Mouse (Mus musculus) CH12.LX (cell line): ENCODE measurements at regions not wholly inside any gene's neighbourhood (a gene's known extent, or its start where the extent isn't known, plus 50 kb on each side); places are given as distances from the start of the nearest gene placed in this dataset.

Experiments
- DNase-seq: peaks from one replicate; pipeline ENCODE4 v3.0.0-alpha.2; 2013; ENCODE audit errors: extremely low read depth
- H3K27ac ChIP-seq: 2 replicates; pipeline ENCODE4 v1.5.1; 2012; ENCODE audit warnings: low read depth, mild to moderate bottlenecking, control low read depth, moderate library complexity; ENCODE audit not compliant: insufficient read depth
- H3K27me3 ChIP-seq: replicated peaks from 2 replicates; pipeline ENCODE3; 2012; ENCODE audit warnings: inconsistent platforms
- H3K36me3 ChIP-seq, 2 experiments: replicated peaks in 1 of 2; 2 replicates each; pipeline versions ENCODE3 to v1.6.1; 2012; ENCODE audit warnings: inconsistent platforms in 1 of 2, low read length in 1 of 2, mild to moderate bottlenecking in 1 of 2, mixed read lengths in 1 of 2, moderate library complexity in 1 of 2; ENCODE audit not compliant: control insufficient read depth in 1 of 2, insufficient read depth in 1 of 2
- H3K4me1 ChIP-seq, 2 experiments: 2 replicates each; pipeline ENCODE4 v1.6.1; 2012; ENCODE audit warnings: inconsistent platforms in 1 of 2, moderate library complexity in 1 of 2; ENCODE audit not compliant: insufficient read depth in 2 of 2, control insufficient read depth in 1 of 2
- H3K4me2 ChIP-seq: 2 replicates; pipeline ENCODE4 v1.6.1; 2012; ENCODE audit warnings: low read depth, mild to moderate bottlenecking, control low read depth; ENCODE audit not compliant: poor library complexity, insufficient read depth, severe bottlenecking
- H3K4me3 ChIP-seq, 3 experiments: fragments of 150-350 bp in 1 of 3; sonication (generic) in 1 of 3; replicated peaks in 1 of 3; 2 replicates each; pipeline versions ENCODE3 to v1.5.1; 2011 to 2012; ENCODE audit warnings: low read depth in 2 of 3, low read length in 2 of 3, mild to moderate bottlenecking in 2 of 3, moderate library complexity in 2 of 3, control low read depth in 1 of 3, improper control_type of control experiment in 1 of 3, inconsistent platforms in 1 of 3, mixed read lengths in 1 of 3; ENCODE audit not compliant: poor library complexity in 1 of 3
- H3K79me2 ChIP-seq: replicated peaks from 2 replicates; pipeline ENCODE4 v1.6.1; 2012; ENCODE audit warnings: mild to moderate bottlenecking, moderate library complexity; ENCODE audit not compliant: control insufficient read depth, poor library complexity, insufficient read depth, severe bottlenecking; ENCODE audit errors: extremely low read depth
- H3K9ac ChIP-seq: 2 replicates; pipeline ENCODE4 v1.6.1; 2012; ENCODE audit warnings: low read depth, mild to moderate bottlenecking, control low read depth, moderate library complexity; ENCODE audit not compliant: insufficient read depth
- H3K9me3 ChIP-seq: replicated peaks from 2 replicates; pipeline ENCODE3; 2012; ENCODE audit warnings: low read length, inconsistent platforms, mixed read lengths
- BHLHE40 ChIP-seq: IDR thresholded peaks from 2 replicates; pipeline ENCODE4 v1.6.1; 2011; ENCODE audit warnings: mild to moderate bottlenecking, low read depth, low read length, improper control_type of control experiment
- CTCF ChIP-seq, 2 experiments: IDR thresholded peaks in 1 of 2; conservative IDR thresholded peaks in 1 of 2; 2 replicates each; pipeline ENCODE4 v1.5.1; 2011 to 2012; ENCODE audit warnings: low read depth in 2 of 2, low read length in 2 of 2, improper control_type of control experiment in 1 of 2, inconsistent platforms in 1 of 2, mild to moderate bottlenecking in 1 of 2, moderate library complexity in 1 of 2
- E2F4 ChIP-seq: IDR thresholded peaks from 2 replicates; pipeline ENCODE4 v1.6.1; 2011; ENCODE audit warnings: low read depth, low read length, improper control_type of control experiment; ENCODE audit not compliant: insufficient replicate concordance
- ELF1 ChIP-seq: IDR thresholded peaks from 2 replicates; pipeline ENCODE4 v1.6.1; 2014; ENCODE audit warnings: low read depth, mild to moderate bottlenecking, inconsistent platforms, low read length, improper control_type of control experiment
- GABPA ChIP-seq: IDR thresholded peaks from 2 replicates; pipeline ENCODE4 v1.6.1; 2012; ENCODE audit warnings: low read depth, low read length, improper control_type of control experiment, inconsistent platforms; ENCODE audit not compliant: insufficient replicate concordance
- HCFC1 ChIP-seq: IDR thresholded peaks from 2 replicates; pipeline ENCODE4 v1.6.1; 2012; ENCODE audit warnings: low read depth, mild to moderate bottlenecking, inconsistent platforms, low read length, improper control_type of control experiment
- IRF4 ChIP-seq: IDR thresholded peaks from 2 replicates; pipeline ENCODE4 v1.6.1; 2014; ENCODE audit warnings: low read depth, mild to moderate bottlenecking, inconsistent platforms, low read length, improper control_type of control experiment
- JUN ChIP-seq: IDR thresholded peaks from 2 replicates; pipeline ENCODE4 v1.6.1; 2011; ENCODE audit warnings: low read depth, mild to moderate bottlenecking, low read length, improper control_type of control experiment, moderate library complexity; ENCODE audit not compliant: insufficient read depth
- MAX ChIP-seq: IDR thresholded peaks from 2 replicates; pipeline ENCODE4 v1.6.1; 2011; ENCODE audit warnings: low read length, improper control_type of control experiment
- MEF2A ChIP-seq: IDR thresholded peaks from 2 replicates; pipeline ENCODE4 v1.6.1; 2014; ENCODE audit warnings: low read depth, mild to moderate bottlenecking, inconsistent platforms, low read length, improper control_type of control experiment, borderline replicate concordance
- MXI1 ChIP-seq: IDR thresholded peaks from 2 replicates; pipeline ENCODE4 v1.6.1; 2011; ENCODE audit warnings: mild to moderate bottlenecking, low read depth, low read length, improper control_type of control experiment
- NELFE ChIP-seq: IDR thresholded peaks from 2 replicates; pipeline ENCODE4 v1.6.1; 2011; ENCODE audit warnings: low read depth, low read length, improper control_type of control experiment
- NRF1 ChIP-seq: IDR thresholded peaks from 2 replicates; pipeline ENCODE4 v1.6.1; 2014; ENCODE audit warnings: low read depth, mild to moderate bottlenecking, inconsistent platforms, low read length, improper control_type of control experiment, moderate library complexity
- PAX5 ChIP-seq: IDR thresholded peaks from 2 replicates; pipeline ENCODE4 v1.6.1; 2012; ENCODE audit warnings: low read length, inconsistent platforms, mixed read lengths
- POLR2AphosphoS2 ChIP-seq: IDR thresholded peaks from 2 replicates; pipeline ENCODE4 v1.6.1; 2011; ENCODE audit warnings: low read depth, low read length, improper control_type of control experiment
- RAD21 ChIP-seq: IDR thresholded peaks from 2 replicates; pipeline ENCODE4 v1.6.1; 2011; ENCODE audit warnings: low read depth, mild to moderate bottlenecking, low read length, improper control_type of control experiment, moderate library complexity
- RCOR1 ChIP-seq: conservative IDR thresholded peaks from 2 replicates; pipeline ENCODE4 v1.6.1; 2012; ENCODE audit warnings: low read depth, mild to moderate bottlenecking, inconsistent platforms, low read length, improper control_type of control experiment
- SIN3A ChIP-seq: IDR thresholded peaks from 2 replicates; pipeline ENCODE4 v1.6.1; 2012; ENCODE audit warnings: low read length, improper control_type of control experiment, inconsistent platforms
- TBP ChIP-seq: conservative IDR thresholded peaks from 2 replicates; pipeline ENCODE4 v1.6.1; 2011; ENCODE audit warnings: low read depth, low read length, improper control_type of control experiment
- UBTF ChIP-seq: IDR thresholded peaks from 2 replicates; pipeline ENCODE4 v1.6.1; 2012; ENCODE audit warnings: low read depth, mild to moderate bottlenecking, inconsistent platforms, low read length, improper control_type of control experiment, moderate library complexity
- USF1 ChIP-seq: IDR thresholded peaks from 2 replicates; pipeline ENCODE4 v1.6.1; 2014; ENCODE audit warnings: low read depth, mild to moderate bottlenecking, inconsistent platforms, low read length, improper control_type of control experiment
- USF2 ChIP-seq: conservative IDR thresholded peaks from 2 replicates; pipeline ENCODE4 v1.6.1; 2011; ENCODE audit warnings: low read depth, low read length, improper control_type of control experiment
- ZC3H11A ChIP-seq: IDR thresholded peaks from 2 replicates; pipeline ENCODE4 v1.6.1; 2012; ENCODE audit warnings: low read depth, mild to moderate bottlenecking, inconsistent platforms, low read length, improper control_type of control experiment
- ZKSCAN1 ChIP-seq: IDR thresholded peaks from 2 replicates; pipeline ENCODE4 v1.6.1; 2012; ENCODE audit warnings: low read depth, inconsistent platforms, low read length, improper control_type of control experiment, borderline replicate concordance
- dilution Hi-C: fragments of 300-500 bp; cut with MboI; formaldehyde crosslinking; loops from 2 replicates; pipeline ENCODE4 v1.14.3; 2020; ENCODE audit warnings: low sequenced_read_pairs; ENCODE audit not compliant: extremely low pct_unique_long_range_greater_than_20kb, extremely low pct_ligation_motif_present
- in situ Hi-C: fragments of 300-500 bp; cut with MboI; formaldehyde crosslinking; loops from 3 replicates; pipeline ENCODE4 v1.14.3; 2019; ENCODE audit warnings: low sequenced_read_pairs, low pct_ligation_motif_present, low pct_unique_long_range_greater_than_20kb, mixed read lengths

DNA sequence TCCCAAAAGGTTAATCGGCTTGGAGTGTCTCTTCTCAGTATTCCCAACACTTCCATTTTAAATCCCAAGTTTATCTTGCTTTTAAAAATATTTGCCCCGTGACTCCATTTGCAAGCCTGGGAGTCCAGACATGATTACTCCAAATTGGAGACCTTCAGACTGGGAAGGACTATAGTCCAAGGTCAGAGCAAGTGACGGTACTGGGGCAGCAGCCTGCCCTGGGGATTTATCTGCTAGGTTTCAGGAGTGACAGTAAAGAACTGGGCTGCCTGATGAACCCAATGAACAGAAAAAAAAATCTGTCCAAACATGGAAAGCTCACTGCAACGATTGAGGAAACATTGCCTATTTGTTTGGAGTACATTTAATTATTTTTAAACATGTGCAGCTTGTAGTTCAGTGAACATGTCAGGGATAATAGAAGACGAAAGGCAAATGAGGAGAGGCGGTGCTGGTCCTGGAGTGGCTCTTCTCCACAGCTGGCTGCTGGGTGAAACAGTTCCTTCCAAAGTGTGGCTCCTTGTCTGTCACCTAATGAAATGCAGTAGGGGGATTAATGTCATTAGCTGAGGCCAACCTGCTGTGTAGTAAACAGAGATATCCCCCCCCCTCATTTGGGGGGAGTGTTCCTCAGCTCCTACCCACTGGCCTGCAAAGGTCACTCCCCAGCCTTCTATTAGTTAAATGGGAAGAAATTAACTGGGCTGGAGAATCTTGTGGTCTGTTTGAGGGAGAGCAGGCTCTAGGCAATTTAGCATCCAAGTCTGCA lies 514.5 kb upstream of the Mpdz start:
- dilution Hi-C loops: no loop called here
- peaks cover 0 to 9% of the 10 kb centered on the region in 2 experiments; a peak in 1 of 4 replicates for H3K4me1 ChIP-seq
- in situ Hi-C loops: no loop called here
- H3K79me2 ChIP-seq: no peaks in the 10 kb centered on the region
- H3K27me3 ChIP-seq: no peaks in the 10 kb centered on the region
- no peaks in the 10 kb centered on the region for H3K9me3 ChIP-seq
- TF ChIP-seq USF1: no peak
- TF ChIP-seq USF2: no peak
- TF ChIP-seq JUN: no peak
- TF ChIP-seq NELFE: no peak
- no peak for TF ChIP-seq GABPA
- TF ChIP-seq TBP: no peak
- no peak for TF ChIP-seq MXI1
- TF ChIP-seq UBTF: no peak
- TF ChIP-seq HCFC1: no peak
- TF ChIP-seq SIN3A: no peak
- TF ChIP-seq RAD21: no peak
- TF ChIP-seq MEF2A: no peak
- no peak for TF ChIP-seq RCOR1
- no peak for TF ChIP-seq BHLHE40
- no peak for TF ChIP-seq IRF4
- TF ChIP-seq MAX: no peak
- H3K4me3 ChIP-seq: no peak overlapping the region
- no peak overlapping the region for H3K9ac ChIP-seq
- H3K36me3 ChIP-seq: no peaks in the 10 kb centered on the region
- no peak overlapping the region for H3K4me2 ChIP-seq
- H3K27ac ChIP-seq: no peak overlapping the region
- DNase-seq: no peak

DNA sequence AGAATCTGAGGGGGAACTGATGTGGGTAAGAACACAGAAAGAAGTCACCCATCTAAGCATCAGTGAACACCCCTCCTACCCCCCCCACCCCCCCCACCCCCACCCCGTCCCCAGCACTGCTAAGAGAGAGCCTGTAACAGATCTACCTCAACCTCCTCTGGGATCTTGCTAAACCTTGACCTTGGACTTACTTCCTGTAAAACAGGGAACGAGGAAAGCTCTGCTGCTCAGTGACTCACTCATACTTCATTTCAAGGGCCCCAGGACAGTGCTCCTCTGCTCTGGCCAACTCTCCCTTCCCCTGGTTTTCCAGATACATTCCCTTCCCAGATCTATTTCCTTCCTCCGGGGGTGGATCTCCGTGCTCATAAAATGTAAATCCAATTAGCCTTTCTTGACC lies 510.4 kb upstream of the Mpdz start:
- dilution Hi-C loops: no loop called here
- no peaks in the 10 kb centered on the region for H3K36me3 ChIP-seq
- DNase-seq: no peak
- peaks cover 0 to 10% of the 10 kb centered on the region in 2 experiments; a peak in 1 of 4 replicates for H3K4me1 ChIP-seq
- no peak overlapping the region for H3K27ac ChIP-seq
- H3K9me3 ChIP-seq: no peaks in the 10 kb centered on the region
- H3K27me3 ChIP-seq: no peaks in the 10 kb centered on the region
- H3K4me3 ChIP-seq: no peak overlapping the region
- no peaks in the 10 kb centered on the region for H3K79me2 ChIP-seq
- H3K9ac ChIP-seq: no peak overlapping the region
- TF ChIP-seq NRF1: no peak
- TF ChIP-seq CTCF (conservative IDR thresholded peaks at IDR 0.05 in 1 of 2, IDR thresholded peaks at IDR 0.05 in 1 of 2; ENCODE audit: low read depth in 2 of 2, low read length in 2 of 2): no peak
- no peak for TF ChIP-seq USF2
- TF ChIP-seq NELFE: no peak
- no peak for TF ChIP-seq PAX5
- TF ChIP-seq ELF1: no peak
- TF ChIP-seq ZC3H11A: no peak
- TF ChIP-seq E2F4: no peak
- TF ChIP-seq ZKSCAN1: no peak
- TF ChIP-seq POLR2AphosphoS2: no peak
- TF ChIP-seq SIN3A: no peak
- in situ Hi-C loops: no loop called here
- no peak overlapping the region for H3K4me2 ChIP-seq
